17 mouse cellular contexts compared by ENCODE assay signal in the genomic region with DNA sequence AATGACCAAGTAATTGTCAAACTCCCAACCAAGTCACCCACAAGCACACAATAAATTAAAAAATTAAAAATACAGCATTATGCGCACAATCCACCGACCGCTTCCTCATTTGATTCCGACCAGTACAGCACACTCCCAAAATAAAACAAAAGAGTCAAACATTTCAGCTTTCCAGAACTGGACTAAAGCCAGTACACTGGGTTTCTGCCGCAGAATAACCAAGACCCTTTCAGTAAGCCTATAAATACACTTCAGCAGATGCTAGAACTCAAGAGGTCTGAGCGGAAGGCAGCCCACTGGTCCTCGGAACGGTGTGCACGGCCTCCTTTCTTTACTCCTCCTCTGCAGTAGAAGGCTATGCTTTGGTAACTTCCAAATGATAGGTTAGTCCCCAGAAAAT.
DNase-seq lines count a peak whose midpoint lies in the region; ATAC-seq and TF ChIP-seq lines count a peak whose summit lies in the region.
"Had no signal": no experiment of that assay in that cellular context is flagged by ENCODE, and none has a peak within 500 bp of the region (broad histone marks: within the 10 kb centered on the region; RNA-seq: fewer than 3 reads in every experiment).

No protein-coding gene starts in this region.

- intact Hi-C loops in left cerebral cortex, postnatal 25 days (cut with DNase I): no loop called here

- H3K27me3 ChIP-seq in forebrain, postnatal 0 days (ENCODE audit: insufficient read depth, low read length): no peaks in the 10 kb centered on the region
- no peaks in the 10 kb centered on the region for H3K27me3 ChIP-seq in forebrain, embryonic 10.5 days (ENCODE audit: poor library complexity, severe bottlenecking)
- no peaks in the 10 kb centered on the region; the same call in 1 of the 2 replicates for H3K27me3 ChIP-seq in kidney, embryonic 16.5 days (ENCODE audit: insufficient read depth, low read length)
- H3K27me3 ChIP-seq: embryonic facial prominence, embryonic 13.5 days; heart, embryonic 12.5 days; hindbrain, embryonic 15.5 days had no signal

- no peak for DNase-seq in forebrain, postnatal 0 days
- no peak for DNase-seq in forebrain, embryonic 10.5 days (ENCODE audit: extremely low spot score, low spot score)
- no peak for DNase-seq in kidney, adult 9 months
- DNase-seq in left cerebral cortex, postnatal 25 days (ENCODE audit: low spot score in 2 of 2): peak; percentile 23 to 72
- DNase-seq in left cerebral cortex, adult 8-10 months (ENCODE audit: low spot score in 2 of 2): no peak
- peak; percentile 48 for DNase-seq in brain, adult 2 months (ENCODE audit: low read depth, low spot score)
- DNase-seq: adrenal gland, postnatal 10 days; cerebellum, adult 11-12 months; cerebellum, adult 9-10 months; cerebellum, postnatal 25 days; gastrocnemius, postnatal 14 days; heart, postnatal 36 days had no signal

- H3K4me2 ChIP-seq in forebrain, postnatal 0 days (ENCODE audit: low read depth): no peak overlapping the region
- no peak overlapping the region for H3K4me2 ChIP-seq in kidney, embryonic 16.5 days (replicated peaks; ENCODE audit: low read depth, low read length)
- H3K4me2 ChIP-seq: embryonic facial prominence, embryonic 13.5 days; heart, embryonic 12.5 days; hindbrain, embryonic 15.5 days had no signal

- no peak overlapping the region for H3K4me3 ChIP-seq in forebrain, postnatal 0 days (ENCODE audit: low read depth, low read length)
- H3K4me3 ChIP-seq in forebrain, embryonic 10.5 days: no peak overlapping the region
- H3K4me3 ChIP-seq in kidney, embryonic 16.5 days (ENCODE audit: low read length): no peak overlapping the region
- H3K4me3 ChIP-seq: embryonic facial prominence, embryonic 13.5 days; heart, embryonic 12.5 days; hindbrain, embryonic 15.5 days had no signal

- ATAC-seq in forebrain, postnatal 0 days: peak; percentile 14; the same call in 1 of the 2 replicates
- ATAC-seq in kidney, embryonic 16.5 days (ENCODE audit: low FRiP score, low TSS enrichment): 0 out of 2 replicates have a peak, but pooled peaks have one; percentile 20
- ATAC-seq: forebrain, embryonic 14.5 days had no signal

- no peaks in the 10 kb centered on the region for H3K4me1 ChIP-seq in forebrain, postnatal 0 days (ENCODE audit: insufficient read depth)
- H3K4me1 ChIP-seq in forebrain, embryonic 10.5 days: no peaks in the 10 kb centered on the region
- peaks cover 14% of the 10 kb centered on the region; the same call in 1 of the 2 replicates for H3K4me1 ChIP-seq in kidney, embryonic 16.5 days (ENCODE audit: insufficient read depth, low read length)
- H3K4me1 ChIP-seq: heart, embryonic 12.5 days; hindbrain, embryonic 15.5 days had no signal

- WGBS in forebrain, postnatal 0 days: 72% methylated on average over 9 of the region's 9 CpGs
- 96% methylated on average over 9 of the region's 9 CpGs for WGBS in forebrain, embryonic 10.5 days
- WGBS in kidney, embryonic 16.5 days: 68% methylated on average over 9 of the region's 9 CpGs

- no peak overlapping the region for H3K27ac ChIP-seq in forebrain, postnatal 0 days (ENCODE audit: low read depth, low read length)
- no peak overlapping the region for H3K27ac ChIP-seq in forebrain, embryonic 10.5 days
- 0 out of 2 replicates have a peak overlapping the region, but pooled peaks have one; percentile 45 for H3K27ac ChIP-seq in kidney, embryonic 16.5 days (ENCODE audit: low read length)
- H3K27ac ChIP-seq: embryonic facial prominence, embryonic 13.5 days; hindbrain, embryonic 15.5 days had no signal

- no peaks in the 10 kb centered on the region for H3K36me3 ChIP-seq in forebrain, postnatal 0 days (ENCODE audit: insufficient read depth)
- no peaks in the 10 kb centered on the region for H3K36me3 ChIP-seq in forebrain, embryonic 10.5 days (replicated peaks)
- no peaks in the 10 kb centered on the region for H3K36me3 ChIP-seq in kidney, embryonic 16.5 days (ENCODE audit: insufficient read depth, low read length)
- H3K36me3 ChIP-seq: embryonic facial prominence, embryonic 13.5 days; heart, embryonic 12.5 days; hindbrain, embryonic 15.5 days had no signal

- H3K9me3 ChIP-seq in forebrain, postnatal 0 days (ENCODE audit: low read length): no peaks in the 10 kb centered on the region
- no peaks in the 10 kb centered on the region for H3K9me3 ChIP-seq in forebrain, embryonic 10.5 days
- H3K9me3 ChIP-seq in kidney, embryonic 16.5 days (ENCODE audit: low read length): no peaks in the 10 kb centered on the region
- H3K9me3 ChIP-seq: embryonic facial prominence, embryonic 13.5 days; heart, embryonic 12.5 days; hindbrain, embryonic 15.5 days had no signal

- TF ChIP-seq CTCF in forebrain, postnatal 0 days (IDR thresholded peaks at IDR 0.05; ENCODE audit: low read depth): no peak

- H3K9ac ChIP-seq in forebrain, postnatal 0 days: no peak overlapping the region
- H3K9ac ChIP-seq in kidney, embryonic 16.5 days (replicated peaks; ENCODE audit: low read length): no peak overlapping the region
- H3K9ac ChIP-seq: embryonic facial prominence, embryonic 13.5 days; heart, embryonic 12.5 days; hindbrain, embryonic 15.5 days had no signal

Comparison
In these comparisons a context has a peak if more than half of its experiments do, and no peak if none do; other contexts are left out.
1. DNase-seq: peak in left cerebral cortex, postnatal 25 days (2 of 2) and brain, adult 2 months (single experiment); none in forebrain, postnatal 0 days (single experiment), forebrain, embryonic 10.5 days (single experiment), kidney, adult 9 months (single experiment) and left cerebral cortex, adult 8-10 months (0 of 2).